Mouse (Mus musculus): Measurements from ENCODE around the gene Sik1.
A peak's percentile ranks its signal among the peaks of the same experiment; 100 is the strongest.

The Sik1 gene

GRCm38 (mm10) chr17:31806496-31806895 is 49.1 kb downstream of the Sik1 start:
- DNase-seq (ENCODE audit: low read depth, low spot score): no peak

GRCm38 (mm10) chr17:31806025-31806424 is 49.6 kb downstream of the Sik1 start:
- DNase-seq (ENCODE audit: low read depth, low spot score): peak; percentile 36

GRCm38 (mm10) chr17:31805585-31805984 is 50.0 kb downstream of the Sik1 start:
- DNase-seq (ENCODE audit: low read depth, low spot score): no peak

- no peak for DNase-seq (ENCODE audit: low read depth, low spot score)
These were observed 53.2 kb downstream of the Sik1 start for GRCm38 (mm10) chr17:31802272-31803017.

- no peak for DNase-seq (ENCODE audit: low read depth, low spot score)
These were observed 54.7 kb downstream of the Sik1 start for GRCm38 (mm10) chr17:31800852-31801363.

GRCm38 (mm10) chr17:31795893-31796292 is 59.7 kb downstream of the Sik1 start:
- no peak for DNase-seq (ENCODE audit: low read depth, low spot score)
